Mouse (Mus musculus): Measurements from ENCODE around the gene Gpatch4.
A peak's percentile ranks its signal among the peaks of the same experiment; 100 is the strongest.

The Gpatch4 gene

DNA sequence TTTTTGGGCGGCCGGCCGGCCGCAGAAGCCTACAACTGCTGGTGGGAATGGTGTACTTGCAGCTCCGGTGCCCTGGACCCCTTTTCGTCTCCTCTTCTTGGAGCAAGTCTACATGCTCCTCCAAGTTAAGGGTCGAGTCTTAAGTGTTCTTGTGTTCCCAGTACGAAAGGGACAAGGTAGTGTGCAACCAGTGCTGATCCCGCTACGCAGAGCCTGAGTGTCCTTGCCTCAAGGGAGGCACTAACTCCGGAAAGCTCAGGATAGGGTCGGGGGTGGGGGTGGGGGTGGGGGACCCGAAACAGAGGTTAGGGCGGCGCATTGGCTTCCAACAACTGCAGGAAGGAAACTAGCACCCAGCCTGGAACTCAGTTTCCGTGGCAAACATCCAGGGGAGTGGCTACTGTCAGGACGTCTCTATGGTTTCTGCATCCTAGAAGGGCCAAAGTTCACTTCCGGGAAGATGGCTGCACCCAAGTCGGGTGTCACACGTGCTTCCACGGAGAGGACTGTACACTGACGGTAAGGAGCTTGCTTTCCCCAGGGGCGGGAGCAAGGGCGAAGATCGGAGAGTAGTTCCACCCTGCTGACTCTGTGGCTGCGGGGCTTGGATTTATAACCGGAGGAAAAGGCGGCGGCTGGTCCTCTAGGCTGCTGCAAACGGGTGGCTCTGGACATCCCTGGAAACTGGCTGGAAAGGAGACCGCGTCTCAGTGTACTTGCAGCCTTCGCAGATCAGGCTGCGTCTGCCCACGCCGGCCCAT, at the start of gene Gpatch4:
TSS of gene Gpatch4 (plus strand) at position 448 of the 761 bp plus-strand sequence.
- DNase-seq (ENCODE audit: low spot score): peak; percentile 83

DNA sequence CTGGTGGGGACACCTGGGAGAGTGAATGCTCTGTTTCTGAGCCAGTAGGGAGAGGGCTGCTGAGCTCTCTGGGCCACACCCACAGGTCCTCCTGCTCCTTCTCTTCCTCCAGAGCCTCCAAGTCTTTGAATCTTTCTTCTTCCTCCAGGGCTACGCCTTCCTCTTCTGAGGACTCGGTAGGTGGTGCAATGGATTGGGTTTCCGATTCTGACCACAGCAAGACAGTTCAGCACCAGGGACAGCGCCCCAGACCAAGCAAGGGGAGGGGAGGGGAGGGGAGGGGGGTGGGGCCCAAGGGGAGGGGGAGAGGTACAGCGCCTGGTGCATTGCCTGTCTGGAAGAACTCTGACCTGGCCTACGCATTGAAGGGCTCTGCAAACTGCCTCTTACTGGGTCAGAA, 49.5 kb upstream of the Gpatch4 start:
- DNase-seq (ENCODE audit: low spot score): no peak

DNA sequence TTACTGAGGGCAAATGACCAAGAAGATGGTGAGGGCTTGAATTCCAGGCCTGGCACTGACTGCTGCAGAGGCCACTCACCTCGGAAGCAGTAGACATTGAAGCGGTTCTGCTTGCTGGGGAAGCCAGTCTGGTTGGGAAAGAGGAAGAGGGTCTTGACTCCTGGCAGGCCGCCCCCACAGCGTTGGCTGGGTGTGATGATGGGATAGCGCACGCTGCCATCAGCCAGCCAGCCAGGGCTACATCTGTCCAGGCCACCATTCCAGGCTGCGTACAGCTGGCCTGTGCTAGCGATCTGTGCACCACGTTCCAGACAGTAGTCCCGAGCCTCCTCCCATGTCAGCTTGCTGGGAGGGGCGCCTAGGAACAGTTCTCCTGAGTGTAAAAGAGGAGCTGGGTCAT, 47.6 kb upstream of the Gpatch4 start:
- DNase-seq (ENCODE audit: low spot score): no peak

DNA sequence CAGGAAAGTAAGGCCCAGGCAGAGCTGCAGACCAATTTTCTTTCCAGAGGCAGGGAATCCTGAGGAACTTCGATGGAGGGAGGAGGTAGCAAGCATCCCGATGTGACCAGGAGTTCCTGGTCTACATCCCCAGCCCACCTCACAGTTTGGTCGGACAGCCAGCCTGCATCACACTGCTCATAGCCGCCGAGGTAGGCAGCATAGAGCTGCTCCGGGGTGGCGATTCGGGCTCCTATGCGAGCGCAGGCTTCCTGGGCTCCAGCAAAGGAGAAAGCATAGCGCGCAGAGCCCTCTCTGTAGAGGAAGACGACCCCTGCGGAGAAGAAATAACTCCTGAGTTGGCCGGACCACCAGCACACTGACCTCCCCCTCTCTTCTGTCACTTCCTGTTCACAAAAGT, 46.5 kb upstream of the Gpatch4 start:
- DNase-seq (ENCODE audit: low spot score): no peak

DNA sequence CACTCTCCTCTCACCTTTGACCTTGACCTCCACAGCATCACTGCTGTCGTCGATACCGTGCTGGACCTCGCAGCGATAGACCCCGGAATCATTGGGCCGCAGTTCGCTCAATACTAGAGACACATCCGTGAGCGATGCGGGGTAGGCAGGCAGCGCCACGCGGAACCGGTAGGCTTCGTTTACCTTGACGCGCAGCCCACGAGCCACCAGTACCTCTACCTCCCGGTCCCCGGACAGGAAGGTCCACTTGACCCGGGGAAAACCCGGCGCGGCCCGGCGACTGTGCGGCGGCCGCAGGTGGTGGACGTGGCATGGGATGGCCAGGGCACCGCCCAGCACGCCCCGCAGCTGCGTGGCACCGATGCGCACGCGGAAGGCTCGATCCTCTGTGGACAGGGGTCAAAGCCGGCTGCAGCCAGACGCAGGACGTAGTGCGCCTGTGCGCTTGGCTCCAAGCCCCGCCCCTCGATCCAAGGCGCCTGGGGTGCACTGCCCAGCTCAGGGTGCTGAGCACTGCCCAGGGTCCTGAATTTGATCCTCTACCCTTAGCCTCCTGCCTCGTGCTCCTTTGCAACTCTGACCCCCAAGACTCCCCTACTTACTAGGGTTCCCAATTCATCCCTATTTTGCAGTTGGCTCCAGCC, 45.8 kb upstream of the Gpatch4 start:
- DNase-seq (ENCODE audit: low spot score): no peak

DNA sequence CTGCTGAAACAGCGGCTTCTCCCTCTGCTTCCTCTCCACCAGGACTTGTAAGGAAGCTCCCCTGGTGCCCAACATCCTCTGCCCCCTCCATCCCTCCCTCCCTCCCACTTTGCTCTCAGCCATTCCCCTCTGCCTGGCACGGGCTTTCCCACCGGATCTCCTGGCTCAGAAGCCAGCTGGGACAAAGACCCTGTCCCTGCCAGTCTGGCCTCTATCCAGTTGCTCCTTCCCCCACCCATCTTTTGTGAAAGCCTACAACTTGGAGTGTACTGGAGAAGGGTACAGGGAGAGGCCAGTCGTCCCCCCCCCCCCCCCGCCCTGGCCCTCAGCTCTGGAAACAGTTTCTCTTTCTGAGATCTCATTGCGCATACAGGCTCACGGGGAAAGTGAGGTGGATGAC, 44.2 kb upstream of the Gpatch4 start:
- no peak for DNase-seq (ENCODE audit: low spot score)

DNA sequence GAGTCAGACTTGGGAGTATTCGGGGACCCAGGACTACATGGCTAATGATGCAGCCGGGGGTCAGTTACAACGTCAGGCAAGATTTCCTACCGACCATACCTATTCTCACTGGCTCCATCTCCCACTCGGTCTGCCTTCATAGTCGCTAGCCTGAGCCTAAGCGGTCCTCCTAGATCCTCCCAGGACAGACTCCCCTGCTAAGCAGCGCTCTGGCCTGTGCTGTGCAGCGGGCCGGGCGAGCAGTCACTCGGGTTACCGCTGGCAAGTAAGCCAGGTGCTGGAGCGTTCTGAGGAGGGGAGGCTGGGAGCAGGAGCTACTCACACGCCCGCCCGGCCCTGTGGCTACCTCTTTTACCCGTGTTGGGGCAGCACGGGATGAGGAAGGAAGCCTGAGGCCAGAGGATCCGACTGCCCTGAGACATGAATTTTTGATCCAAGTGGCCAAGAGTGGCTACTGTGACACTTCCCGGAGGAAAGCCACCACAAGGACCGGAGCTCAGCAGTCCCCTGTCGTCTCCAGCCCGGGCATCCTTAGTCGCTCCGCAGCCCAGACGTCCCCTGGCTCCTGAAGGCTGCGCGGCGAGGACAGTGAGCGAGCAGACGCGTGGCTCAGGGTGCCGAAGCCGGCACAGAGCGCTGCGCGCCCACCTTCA, 43.5 kb upstream of the Gpatch4 start:
- no peak for DNase-seq (ENCODE audit: low spot score)

DNA sequence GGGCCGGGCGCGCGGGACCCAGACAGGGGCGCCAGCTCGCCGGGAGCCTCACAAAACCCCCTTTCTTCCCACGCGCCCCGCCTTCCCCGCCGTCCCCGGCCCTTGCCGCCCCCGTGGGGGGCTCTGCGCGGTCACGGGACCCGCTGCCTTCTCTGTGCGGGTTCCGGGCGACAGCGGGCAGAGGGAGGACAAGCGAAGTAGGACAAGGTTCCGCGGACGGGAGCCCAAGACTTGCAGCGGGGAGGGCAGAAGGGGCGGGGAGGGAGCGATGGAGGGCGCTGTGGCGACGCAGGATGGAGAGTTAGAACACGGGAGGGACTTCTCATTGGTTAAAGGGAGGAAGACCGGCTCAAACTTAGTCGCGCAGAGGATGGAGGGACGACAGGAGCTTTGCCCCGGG, 42.7 kb upstream of the Gpatch4 start, which contains the start of gene Bcan:
TSS of gene Bcan (minus strand) at position 50 of the 400 bp plus-strand sequence.
- DNase-seq (ENCODE audit: low spot score): no peak

DNA sequence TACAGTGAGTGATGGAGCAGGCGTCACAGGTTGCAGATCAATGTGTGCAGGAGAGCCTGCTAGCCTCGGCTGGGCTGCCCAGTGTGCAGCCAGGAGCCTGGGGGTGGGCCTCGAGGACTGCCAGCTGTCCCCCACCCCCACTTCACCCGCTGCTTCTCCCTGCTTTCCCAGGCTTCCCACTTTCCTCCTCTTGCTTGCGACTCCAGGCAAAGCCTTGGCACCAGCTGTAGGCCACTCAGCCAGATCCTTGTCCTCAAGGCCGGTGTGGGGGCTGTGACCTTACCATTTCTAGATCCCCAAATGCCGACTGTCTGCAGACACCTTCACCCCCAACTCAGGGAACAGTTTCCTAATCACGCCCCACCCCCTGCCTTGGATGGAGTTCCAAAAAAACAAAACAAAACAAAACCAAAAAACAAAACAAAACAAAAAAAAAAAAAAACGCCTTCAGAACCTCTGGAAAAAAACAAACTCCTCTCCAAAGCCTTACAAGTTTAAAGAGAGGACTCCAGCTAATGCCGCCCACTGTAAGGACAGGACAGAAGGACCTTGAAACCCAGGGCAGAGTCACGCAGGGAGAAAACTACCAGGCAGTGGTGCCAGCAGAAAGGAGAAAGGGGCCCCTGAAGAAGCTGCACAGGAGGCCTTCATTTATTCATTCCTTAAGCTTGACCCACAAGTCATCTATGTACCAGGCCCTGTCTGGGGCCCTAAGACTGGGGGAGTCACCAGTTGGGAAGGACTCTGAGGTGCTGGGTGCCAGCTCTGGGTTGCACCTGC, 41.9 kb upstream of the Gpatch4 start:
- DNase-seq (ENCODE audit: low spot score): no peak

DNA sequence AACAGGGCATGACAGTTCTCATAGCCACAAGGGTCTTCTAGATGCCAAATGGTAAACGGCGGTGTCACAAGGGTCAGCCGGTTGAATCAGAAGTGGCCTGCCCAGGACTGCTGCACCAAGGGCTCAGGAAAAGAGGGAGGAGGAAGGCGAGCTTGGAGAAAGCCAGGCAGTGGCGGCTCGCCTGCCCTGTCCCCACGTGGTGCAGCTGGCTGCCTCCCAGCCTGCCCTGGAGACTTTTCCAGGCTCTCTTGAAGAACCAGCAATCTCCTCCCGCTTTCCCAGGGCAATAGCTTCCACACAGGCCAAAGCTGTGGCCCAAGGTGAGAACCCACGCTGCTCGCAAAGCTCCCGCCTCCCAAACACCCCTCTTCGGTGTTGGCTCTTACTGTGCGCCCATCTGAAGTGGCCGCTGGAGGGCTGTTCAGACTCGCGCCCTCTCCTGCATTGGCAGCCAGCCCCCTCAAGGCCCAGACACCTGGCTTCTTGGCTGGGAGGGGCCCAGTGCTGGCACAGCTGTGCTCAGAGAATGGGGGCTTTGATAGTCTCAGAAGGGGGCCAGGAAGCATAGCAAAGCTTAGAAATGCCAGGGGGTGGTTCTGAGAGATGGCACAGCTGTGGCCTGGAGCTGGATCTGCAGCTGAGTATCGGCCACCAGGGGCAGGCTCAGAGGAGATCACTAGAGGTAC, 40.5 kb upstream of the Gpatch4 start:
- DNase-seq (ENCODE audit: low spot score): no peak

DNA sequence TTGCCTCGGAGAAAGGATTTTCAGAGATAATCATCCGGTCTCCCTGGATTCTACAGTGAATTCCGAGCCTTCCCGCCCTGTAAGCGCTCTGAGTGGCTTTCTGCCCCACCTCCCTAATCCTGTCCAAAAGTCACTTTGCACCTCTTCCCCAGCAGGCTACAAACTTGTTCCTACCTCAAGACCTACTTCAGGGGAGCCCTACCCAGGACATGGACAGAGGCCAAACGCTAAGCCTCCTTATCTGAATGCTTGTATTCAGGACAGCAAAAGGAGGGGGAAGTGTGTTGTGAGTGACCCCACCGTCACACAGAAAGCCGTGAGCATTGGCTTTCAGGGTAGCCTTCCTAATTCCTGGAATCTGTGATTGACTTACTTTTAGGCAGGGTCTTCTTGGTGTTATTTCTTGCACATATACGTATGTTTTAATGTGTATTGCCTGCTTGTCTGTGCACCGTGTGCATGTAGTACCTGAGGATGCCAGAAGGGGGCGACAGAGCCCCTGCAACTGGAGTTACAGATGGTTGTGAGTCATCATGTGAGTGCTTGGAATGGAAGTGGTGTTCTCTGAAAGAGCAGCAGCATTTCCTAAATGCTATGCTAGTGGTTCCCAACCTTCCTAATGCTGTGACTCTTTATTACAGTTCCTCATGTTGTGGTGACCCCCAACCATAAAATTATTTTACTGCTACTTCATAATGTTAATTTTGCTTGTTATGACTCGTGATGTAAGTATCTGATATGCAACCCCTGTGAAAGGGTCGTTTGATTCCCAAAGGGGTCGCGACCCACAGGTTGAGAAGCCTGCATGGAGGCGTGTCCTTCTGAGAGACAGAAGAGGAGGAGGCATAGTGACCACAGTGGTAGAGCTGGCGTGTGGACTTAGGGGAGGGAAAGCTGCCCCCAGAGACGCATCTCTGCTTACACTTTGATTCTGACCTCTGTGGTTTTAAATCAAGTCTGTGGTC, 36.8 kb upstream of the Gpatch4 start:
- no peak for DNase-seq (ENCODE audit: low spot score)

DNA sequence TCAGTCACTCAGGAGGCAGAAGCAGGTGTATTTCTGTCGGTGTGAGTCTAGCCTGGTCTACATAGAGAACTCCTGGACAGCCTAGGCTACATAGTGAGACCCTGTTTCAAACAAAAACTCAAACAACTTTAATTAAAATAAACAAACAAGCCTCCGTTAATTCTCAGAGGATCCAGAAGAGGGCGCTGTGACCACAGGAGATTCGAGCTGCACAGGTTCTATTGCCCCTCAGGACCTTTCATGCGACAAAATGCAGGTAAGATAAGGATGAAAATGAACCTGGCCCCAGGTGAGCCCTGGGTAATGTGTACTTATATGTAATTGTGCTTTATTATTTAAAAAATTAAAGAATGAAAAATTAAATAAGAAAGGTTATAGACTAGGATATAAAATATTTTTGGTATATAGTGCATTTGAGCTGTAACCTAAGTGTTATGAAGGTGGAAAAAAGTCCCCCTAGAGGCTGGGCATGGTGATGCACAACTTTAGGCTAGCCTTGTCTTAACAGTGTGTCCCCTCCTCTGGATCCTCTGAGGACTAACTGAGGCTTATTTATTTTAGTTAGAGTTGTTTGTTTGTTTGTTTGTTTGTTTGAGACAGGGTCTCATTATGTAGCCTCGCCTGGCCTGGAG, 32.2 kb upstream of the Gpatch4 start:
- DNase-seq (ENCODE audit: low spot score): no peak

DNA sequence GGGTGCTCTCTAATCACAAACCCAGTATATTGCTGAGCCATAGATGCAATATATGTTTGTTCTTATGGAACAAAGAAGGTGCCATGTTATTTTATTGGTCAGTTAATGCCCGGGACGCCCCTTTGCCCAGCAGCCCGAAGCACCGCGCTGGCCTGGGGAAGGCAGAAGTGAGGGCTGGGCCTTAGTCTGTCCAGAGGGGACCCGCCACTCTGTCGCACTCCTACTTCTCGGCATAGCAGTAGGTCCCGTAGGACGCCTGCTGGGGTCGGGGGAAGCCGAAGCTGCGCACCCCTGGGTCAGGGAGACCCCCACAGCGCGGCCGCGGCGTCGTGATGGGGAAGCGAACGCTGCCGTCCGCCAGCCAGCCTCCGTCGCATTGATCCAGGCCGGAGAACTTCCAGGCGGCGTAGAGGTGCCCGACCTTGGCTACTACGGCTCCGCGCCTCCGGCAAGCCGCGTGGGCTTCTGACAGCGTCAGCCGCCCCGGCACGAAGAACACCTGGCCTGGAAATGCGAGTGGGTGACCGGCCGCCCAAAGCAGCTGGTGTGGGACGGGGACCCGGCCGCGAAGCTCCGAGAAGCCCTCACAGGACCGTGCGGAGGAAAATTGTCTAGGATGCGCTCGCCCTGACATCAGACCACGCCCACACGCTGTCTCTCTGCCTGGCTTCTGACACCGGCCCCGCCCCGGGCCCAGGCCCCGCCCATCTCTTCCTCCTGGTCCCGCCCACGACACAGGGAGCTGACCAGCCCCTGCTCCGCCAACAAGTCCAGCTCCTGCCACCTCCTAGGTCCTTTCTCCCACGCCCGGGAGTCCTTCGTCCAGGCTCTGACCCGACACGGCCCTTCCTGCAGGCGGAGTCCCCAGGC, 20.4 kb upstream of the Gpatch4 start:
- peak; percentile 75 for DNase-seq (ENCODE audit: low spot score)

DNA sequence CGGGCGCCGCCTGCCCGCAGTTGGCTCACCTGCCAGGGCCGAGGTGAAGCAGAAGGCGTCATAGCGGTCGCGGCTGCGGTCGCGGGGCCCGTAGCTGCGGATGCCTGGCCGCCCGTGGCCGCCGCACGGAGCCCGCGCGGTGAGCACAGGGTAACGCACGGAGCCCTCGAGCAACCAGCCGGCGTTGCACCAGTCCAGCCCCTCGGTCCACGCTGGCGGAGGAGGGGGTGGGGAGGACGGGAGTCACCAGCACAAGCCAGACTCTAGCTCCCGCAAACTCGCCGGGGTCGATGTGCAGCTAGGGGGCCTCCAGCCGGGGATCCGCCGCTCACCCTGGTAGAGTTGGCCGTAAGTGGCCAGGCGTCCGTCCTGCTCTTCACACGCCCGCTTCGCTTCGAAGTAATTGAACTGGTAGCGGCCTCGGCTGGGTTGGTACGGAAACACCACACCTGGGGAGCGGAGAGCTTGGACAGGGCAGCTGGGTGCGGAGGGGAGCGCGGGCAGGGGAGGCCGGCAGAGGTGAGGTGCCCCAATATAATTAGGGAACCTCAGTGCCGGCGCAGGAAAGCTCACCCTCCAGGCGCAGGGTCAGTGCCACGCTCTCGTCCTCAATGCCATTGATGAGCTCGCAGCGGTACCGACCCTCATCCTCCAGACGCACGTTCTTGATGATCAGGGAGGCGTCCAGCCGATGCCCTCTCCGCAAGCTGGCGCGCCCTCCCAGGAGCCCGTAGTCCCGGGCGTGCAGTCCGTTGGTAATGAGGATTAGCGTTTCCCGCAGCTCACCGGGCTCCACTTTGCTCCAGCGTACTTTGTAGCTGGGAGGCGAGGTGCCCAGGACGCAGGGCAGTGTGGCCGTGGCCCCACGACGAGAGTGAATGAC, 19.5 kb upstream of the Gpatch4 start:
- DNase-seq (ENCODE audit: low spot score): no peak

DNA sequence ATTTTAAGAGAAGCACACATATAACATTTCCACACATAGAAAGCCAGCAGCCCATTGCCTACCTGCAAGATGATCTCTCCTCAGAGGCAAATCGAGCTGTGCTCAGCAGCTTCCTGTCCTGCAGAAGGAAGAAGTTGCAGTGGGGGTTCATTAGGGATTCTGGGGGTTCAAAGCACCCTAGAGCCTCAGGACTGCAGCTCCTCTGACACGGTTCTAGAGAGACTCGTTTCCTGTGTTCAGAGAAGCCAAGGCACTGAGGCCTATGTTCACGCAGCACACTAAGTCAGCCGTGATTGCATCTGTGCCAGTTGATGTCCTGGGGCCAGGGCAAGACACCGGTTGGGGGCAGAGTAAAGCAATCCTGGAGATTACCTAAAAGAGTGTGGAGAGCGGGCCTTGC, 16.1 kb upstream of the Gpatch4 start:
- no peak for DNase-seq (ENCODE audit: low spot score)

DNA sequence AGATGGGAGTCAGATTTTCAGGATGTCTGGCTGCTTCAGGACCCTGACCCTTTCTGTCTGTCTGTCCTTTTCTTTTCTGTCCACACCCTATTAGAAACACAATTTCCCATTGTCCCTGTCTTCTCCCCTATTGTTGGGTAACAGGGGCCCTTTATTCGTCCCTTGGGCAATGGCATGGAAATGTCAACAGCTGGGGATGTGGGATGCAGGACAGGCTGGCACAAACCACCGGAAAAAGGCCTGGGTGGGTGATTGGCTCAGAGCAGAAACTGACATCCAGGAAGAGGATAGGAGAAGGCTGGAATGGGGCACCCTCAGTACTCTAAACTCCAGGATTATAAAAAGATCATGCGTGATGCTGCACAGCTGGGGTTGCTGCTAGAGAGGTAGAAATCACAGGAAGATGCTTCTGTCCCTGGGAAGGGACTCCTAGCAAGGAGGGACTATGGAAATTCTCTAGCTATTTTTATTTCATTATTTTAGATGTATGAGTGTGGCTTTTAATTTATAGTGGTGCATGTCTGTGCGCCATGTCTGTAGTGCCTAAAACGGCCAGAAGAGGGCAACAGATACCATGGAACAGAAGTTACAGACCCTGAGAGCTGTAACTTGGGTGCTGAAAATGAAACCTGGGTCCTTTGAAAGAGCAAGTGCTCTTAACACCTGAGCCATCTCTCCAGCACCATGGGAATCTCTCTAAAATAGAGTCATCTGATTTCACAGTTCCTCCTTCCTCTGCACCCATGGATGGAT, 15.3 kb upstream of the Gpatch4 start, which contains the start of gene Hapln2:
TSS of gene Hapln2 (minus strand) at position 150 of the 753 bp plus-strand sequence.
- DNase-seq (ENCODE audit: low spot score): no peak
